Mouse (Mus musculus): Measurements from ENCODE around the gene Ccdc103.

DNA sequence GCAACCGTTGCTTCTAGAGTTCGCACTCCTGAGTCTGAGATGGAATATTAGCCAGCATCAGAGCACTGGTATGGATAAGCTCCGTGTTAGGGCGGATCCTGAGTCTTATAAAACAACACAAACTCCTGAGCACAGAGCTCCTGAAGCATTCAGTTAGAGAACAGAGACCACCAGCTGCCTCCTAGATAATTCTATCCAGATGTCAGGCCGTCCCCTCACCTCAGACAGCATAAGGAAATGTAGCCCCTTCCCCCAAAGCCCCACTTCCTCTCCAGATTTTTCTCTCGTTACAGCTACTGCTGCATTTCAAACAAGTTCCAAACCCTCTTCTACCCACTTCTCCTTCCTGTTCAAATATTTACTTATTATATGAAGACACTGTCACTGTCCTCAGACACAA, 25.1 kb upstream of the Ccdc103 start:
- no peak for TF ChIP-seq POLR2A (IDR thresholded peaks at IDR 0.05; ENCODE audit: borderline replicate concordance, extremely low read depth, insufficient read depth, insufficient read length, poor library complexity, severe bottlenecking)
- no peak for TF ChIP-seq CTCF (IDR thresholded peaks at IDR 0.05; ENCODE audit: borderline replicate concordance, extremely low read depth, insufficient read depth, insufficient read length)
